Mouse (Mus musculus): ENCODE results near the gene Erlin1.

GRCm38 (mm10) chr19:44008784-44009183, 60.8 kb downstream of the Erlin1 start:
- TF ChIP-seq CTCF (IDR thresholded peaks at IDR 0.05) (no peak), POLR2A (IDR thresholded peaks at IDR 0.05; ENCODE audit: insufficient read depth, low read depth, low read length) (no peak)

All from heart, adult 2 months (tissue).